Mouse (Mus musculus) liver, adult 2 months (tissue): ENCODE measurements at regions not wholly inside any gene's neighbourhood (a gene's known extent, or its start where the extent isn't known, plus 50 kb on each side); places are given as distances from the start of the nearest gene placed in this dataset.

Experiments used
- DNase-seq: peaks from one replicate; pipeline ENCODE4 v3.0.0-alpha.2; 2011; ENCODE audit warnings: low read depth, low spot score; ENCODE audit errors: extremely low read depth
- H3K27ac ChIP-seq: fragments of 200-500 bp; replicated peaks from 2 replicates; pipeline ENCODE4 v1.5.1; 2012; ENCODE audit warnings: low read depth, mild to moderate bottlenecking, control low read depth, inconsistent platforms, low read length; ENCODE audit not compliant: insufficient read depth
- H3K27me3 ChIP-seq: fragments of 200-500 bp; 2 replicates; pipeline ENCODE4 v1.6.1; 2012; ENCODE audit warnings: mild to moderate bottlenecking, moderate library complexity, low read length, inconsistent platforms; ENCODE audit not compliant: control insufficient read depth, insufficient read depth
- H3K36me3 ChIP-seq: fragments of 200-500 bp; 2 replicates; pipeline ENCODE4 v1.6.1; 2012; ENCODE audit warnings: low read length, inconsistent platforms; ENCODE audit not compliant: control insufficient read depth, insufficient read depth
- H3K4me1 ChIP-seq: fragments of 200-500 bp; 2 replicates; pipeline ENCODE4 v1.6.1; 2011; ENCODE audit warnings: low read length; ENCODE audit not compliant: control insufficient read depth, insufficient read depth
- H3K4me3 ChIP-seq: fragments of 200-500 bp; 2 replicates; pipeline ENCODE4 v1.5.1; 2011; ENCODE audit warnings: low read depth, mild to moderate bottlenecking, control low read depth, low read length, moderate library complexity; ENCODE audit not compliant: insufficient read depth
- H3K79me2 ChIP-seq: fragments of 200-500 bp; 2 replicates; pipeline ENCODE4 v1.6.1; 2012; ENCODE audit warnings: inconsistent platforms, mild to moderate bottlenecking, low read length, moderate library complexity; ENCODE audit not compliant: control insufficient read depth, insufficient read depth
- H3K9ac ChIP-seq: fragments of 200-500 bp; 2 replicates; pipeline ENCODE4 v1.6.1; 2012; ENCODE audit warnings: low read depth, mild to moderate bottlenecking, control low read depth, inconsistent platforms, low read length
- CTCF ChIP-seq: fragments of 200-500 bp; IDR thresholded peaks from 2 replicates; pipeline ENCODE4 v1.5.1; 2011; ENCODE audit warnings: low read depth, low read length, control low read depth
- POLR2A ChIP-seq: fragments of 200-500 bp; IDR thresholded peaks from 2 replicates; pipeline ENCODE4 v1.6.1; 2011; ENCODE audit warnings: low read length, control low read depth; ENCODE audit not compliant: insufficient read depth; ENCODE audit errors: extremely low read depth
- WGBS: fragments of 180-500 bp; shearing (Covaris S2); methylation state at CpG from one replicate; pipeline ENCODE4 v1.1.7; 2018; 5-methylcytosine and 5-hydroxymethylcytosine counted together

DNA sequence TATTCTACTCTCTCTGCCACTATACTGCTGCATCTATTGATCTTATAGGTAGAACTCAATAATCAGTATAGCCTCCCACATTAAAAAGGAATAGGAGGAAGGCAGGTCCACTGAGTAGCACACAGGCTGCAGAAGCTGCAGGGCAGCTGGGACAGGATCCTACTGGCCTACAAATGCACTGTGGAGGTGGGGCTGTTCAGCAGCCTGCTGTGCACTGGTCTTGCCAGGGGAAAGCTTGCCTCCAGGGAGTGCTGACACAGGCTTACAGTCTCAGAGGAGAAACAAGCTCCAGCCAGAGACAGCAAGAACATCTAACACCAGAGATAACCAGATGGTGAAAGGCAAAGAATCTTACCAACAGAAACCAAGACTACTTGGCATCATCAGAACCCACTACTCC, 176.1 kb downstream of the Atp6ap1l start:
- Histone ChIP-seq H3K9ac (no peak overlapping the region), H3K4me1 (no peaks in the 10 kb centered on the region), H3K36me3 (no peaks in the 10 kb centered on the region), H3K27me3 (no peaks in the 10 kb centered on the region), H3K4me3 (no peak overlapping the region), H3K27ac (no peak overlapping the region), H3K79me2 (no peaks in the 10 kb centered on the region)
- no peak for DNase-seq
- TF ChIP-seq CTCF (no peak), POLR2A (no peak)

DNA sequence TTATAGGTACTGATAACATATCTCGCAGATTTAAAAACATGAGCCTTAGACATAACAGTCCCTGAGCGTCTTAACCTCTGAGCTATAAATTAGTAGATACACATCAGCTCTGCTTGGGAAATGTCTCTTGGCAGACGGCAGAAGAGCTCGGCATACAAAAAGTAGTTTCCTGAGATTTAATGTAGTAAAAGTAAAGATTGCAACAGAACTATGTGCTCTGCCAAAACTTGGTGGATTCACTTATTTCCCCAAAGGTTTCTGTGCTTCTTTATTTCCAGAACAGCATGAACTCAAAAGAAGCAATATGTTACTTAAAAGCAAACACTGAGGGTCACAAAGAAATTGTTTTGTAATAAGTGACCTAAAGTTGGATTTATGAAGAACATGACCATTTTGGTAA, 177.3 kb downstream of the Atp6ap1l start:
- Histone ChIP-seq H3K79me2 (no peaks in the 10 kb centered on the region), H3K4me1 (no peaks in the 10 kb centered on the region), H3K27ac (no peak overlapping the region), H3K27me3 (no peaks in the 10 kb centered on the region), H3K36me3 (no peaks in the 10 kb centered on the region), H3K4me3 (no peak overlapping the region), H3K9ac (no peak overlapping the region)
- no peak for DNase-seq
- 36% methylated on average over 4 of the region's 4 CpGs for WGBS
- TF ChIP-seq CTCF (no peak), POLR2A (no peak)

DNA sequence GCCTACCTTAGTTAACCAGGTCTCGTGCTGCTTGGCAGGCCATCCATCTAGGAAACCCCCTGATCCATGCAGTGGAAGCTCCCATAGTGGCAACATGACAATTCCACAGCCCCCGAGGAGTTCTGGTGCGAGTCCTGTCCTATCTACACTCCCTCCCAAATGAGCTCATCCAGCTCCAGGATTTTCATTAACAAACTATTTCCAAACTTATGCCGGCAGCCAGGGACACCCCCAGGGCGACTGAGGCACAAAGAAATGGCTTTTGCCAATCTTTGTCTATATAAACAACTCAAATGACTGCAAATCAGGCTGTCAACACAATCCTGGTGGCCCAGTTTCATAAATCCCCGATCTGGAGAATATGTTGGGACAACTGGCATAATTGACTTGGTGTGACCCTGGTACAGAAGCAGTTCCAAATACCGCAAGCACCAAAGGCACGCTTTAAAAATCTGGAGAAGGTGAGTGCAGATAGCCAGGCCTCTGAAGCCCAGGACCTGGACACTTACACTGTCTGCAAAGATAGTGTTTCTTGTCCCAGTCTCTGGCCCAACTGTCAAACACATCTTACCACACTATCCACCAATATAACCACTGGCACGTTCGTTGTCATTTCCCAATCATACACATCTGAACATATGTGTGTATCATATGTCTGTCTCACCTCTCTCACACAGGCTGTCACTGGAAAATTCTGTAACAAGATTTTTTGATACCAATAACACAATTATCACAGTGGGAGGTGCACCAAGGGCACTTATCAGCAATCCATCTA, 179.9 kb downstream of the Atp6ap1l start:
- Histone ChIP-seq H3K4me3 (no peak overlapping the region), H3K9ac (no peak overlapping the region), H3K27me3 (no peaks in the 10 kb centered on the region), H3K27ac (no peak overlapping the region), H3K36me3 (no peaks in the 10 kb centered on the region), H3K4me1 (no peaks in the 10 kb centered on the region), H3K79me2 (no peaks in the 10 kb centered on the region)
- no peak for DNase-seq
- 76% methylated on average over 10 of the region's 10 CpGs for WGBS
- TF ChIP-seq CTCF (no peak), POLR2A (no peak)

DNA sequence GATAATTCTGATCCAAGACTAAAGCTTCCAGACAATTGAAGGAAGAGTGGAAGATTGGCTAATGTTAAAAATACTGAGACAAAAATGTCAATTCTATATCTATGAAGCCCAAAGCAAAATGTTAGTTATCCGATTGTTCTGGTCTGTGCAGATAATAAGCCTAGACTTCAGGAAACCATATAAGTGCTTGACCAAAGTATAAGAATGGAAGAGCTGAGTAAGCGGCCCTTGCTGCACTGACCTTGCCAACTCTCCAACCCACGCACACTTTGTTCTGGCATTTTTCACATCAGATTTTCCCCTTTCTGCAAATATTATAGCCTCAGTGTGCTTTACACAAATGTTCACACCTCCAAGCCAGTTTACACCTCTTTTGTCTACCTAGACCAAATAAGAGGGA, 180.6 kb downstream of the Atp6ap1l start:
- Histone ChIP-seq H3K9ac (no peak overlapping the region), H3K36me3 (no peaks in the 10 kb centered on the region), H3K79me2 (no peaks in the 10 kb centered on the region), H3K27me3 (no peaks in the 10 kb centered on the region), H3K27ac (no peak overlapping the region), H3K4me3 (no peak overlapping the region), H3K4me1 (no peaks in the 10 kb centered on the region)
- WGBS, result 84% methylated on average over 3 of the region's 3 CpGs
- TF ChIP-seq CTCF (no peak), POLR2A (no peak)
- DNase-seq, result no peak

DNA sequence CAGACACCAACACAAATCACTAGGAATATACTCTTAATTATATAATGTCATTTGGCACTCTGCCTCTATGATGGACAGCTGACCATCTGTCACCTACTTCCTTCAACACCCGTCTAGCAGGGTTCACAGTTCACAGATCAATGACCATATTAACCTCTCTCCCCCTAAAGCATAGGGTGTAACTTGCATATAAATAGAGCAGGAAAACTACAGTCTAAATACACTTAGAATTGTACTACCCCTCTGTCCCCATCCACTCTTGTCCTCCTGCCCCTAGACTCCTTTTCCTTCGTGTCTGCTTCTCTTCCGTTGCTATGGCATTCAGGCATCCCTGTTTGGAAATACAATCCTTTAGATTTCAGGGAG, 181.6 kb downstream of the Atp6ap1l start:
- Histone ChIP-seq H3K79me2 (no peaks in the 10 kb centered on the region), H3K27ac (no peak overlapping the region), H3K27me3 (no peaks in the 10 kb centered on the region), H3K9ac (no peak overlapping the region), H3K4me1 (no peaks in the 10 kb centered on the region), H3K4me3 (no peak overlapping the region), H3K36me3 (no peaks in the 10 kb centered on the region)
- no peak for TF ChIP-seq POLR2A
- no peak for TF ChIP-seq CTCF
- no peak for DNase-seq
- WGBS, result 72% methylated on average over 3 of the region's 3 CpGs

DNA sequence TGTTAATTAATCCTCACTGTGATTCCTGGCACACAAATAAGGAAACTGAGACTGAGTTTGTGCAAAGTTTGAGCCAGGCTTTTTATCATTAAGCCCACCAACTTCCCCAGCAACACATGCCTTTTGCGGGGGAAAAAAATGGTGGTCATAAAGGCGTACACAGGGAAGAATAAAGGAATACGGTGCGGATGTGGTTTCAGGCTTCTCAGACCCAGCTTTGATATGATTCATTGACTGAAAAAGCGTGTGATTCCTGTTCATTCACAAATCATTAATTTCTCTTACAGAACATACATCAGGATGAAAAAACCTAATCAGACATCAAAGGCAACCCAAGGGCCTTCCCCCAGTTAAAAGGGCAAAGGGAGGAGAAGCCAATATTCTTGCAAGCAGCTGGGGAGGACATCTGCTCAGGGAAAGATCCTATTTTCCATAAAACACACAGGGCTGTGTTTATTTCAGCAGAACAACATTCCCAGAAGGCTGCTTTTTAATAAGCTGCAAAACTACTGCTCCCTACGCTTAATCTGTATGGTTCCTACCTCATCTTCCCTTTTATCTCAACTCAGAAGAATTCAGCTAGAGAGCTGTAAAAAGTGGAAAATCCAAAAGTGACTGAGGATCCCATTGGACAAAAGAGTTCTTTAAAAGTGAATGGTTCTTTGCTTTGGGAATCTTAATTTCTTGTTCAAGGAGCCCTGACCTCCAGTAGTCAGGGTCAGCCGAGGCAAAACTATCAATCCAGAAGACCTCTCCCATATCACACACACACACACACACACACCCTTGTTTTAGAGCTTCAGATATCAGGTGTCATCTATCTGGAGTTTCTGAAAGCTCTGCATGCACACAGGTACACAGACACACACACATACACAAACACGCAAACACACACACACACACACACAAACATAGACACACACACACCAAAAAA, 182.3 kb downstream of the Atp6ap1l start:
- DNase-seq, result no peak
- Histone ChIP-seq H3K27me3 (no peaks in the 10 kb centered on the region), H3K9ac (no peak overlapping the region), H3K79me2 (no peaks in the 10 kb centered on the region), H3K4me1 (no peaks in the 10 kb centered on the region), H3K27ac (no peak overlapping the region), H3K36me3 (no peaks in the 10 kb centered on the region), H3K4me3 (no peak overlapping the region)
- no peak for TF ChIP-seq POLR2A
- no peak for TF ChIP-seq CTCF
- 89% methylated on average over 8 of the region's 8 CpGs for WGBS
